Mouse (Mus musculus) E14TG2a.4 (cell line): ENCODE data around the gene Prkg1.

Source experiments
- H3K27me3 ChIP-seq: 2 replicates; pipeline ENCODE4 v1.6.1; 2014; ENCODE audit warnings: low read length, control low read depth; ENCODE audit not compliant: insufficient read depth
- H3K36me3 ChIP-seq: 2 replicates; pipeline ENCODE4 v1.6.1; 2014; ENCODE audit warnings: low read length, control low read depth; ENCODE audit not compliant: insufficient read depth
- H3K4me1 ChIP-seq: replicated peaks from 2 replicates; pipeline ENCODE4 v1.6.1; 2014; ENCODE audit warnings: low read depth, low read length, control low read depth
- H3K4me3 ChIP-seq: replicated peaks from 2 replicates; pipeline ENCODE4 v1.5.1; 2014; ENCODE audit warnings: mild to moderate bottlenecking, low read length
- H3K9me3 ChIP-seq: 2 replicates; pipeline ENCODE4 v1.6.1; 2014; ENCODE audit warnings: low read length, control low read depth
- CTCF ChIP-seq: conservative IDR thresholded peaks from 2 replicates; pipeline ENCODE4 v1.5.1; 2014; ENCODE audit warnings: low read length
- NANOG ChIP-seq: IDR thresholded peaks from 2 replicates; pipeline ENCODE4 v1.6.1; 2014; ENCODE audit warnings: borderline replicate concordance, low read length, mixed read lengths
- POU5F1 ChIP-seq: IDR thresholded peaks from 2 replicates; pipeline ENCODE4 v1.6.1; 2014; ENCODE audit warnings: low read length, borderline replicate concordance

Gene Prkg1

GRCm38 (mm10) chr19:31489606-31490005, 275.2 kb downstream of the Prkg1 start:
- Histone ChIP-seq H3K36me3 (no peaks in the 10 kb centered on the region), H3K9me3 (no peaks in the 10 kb centered on the region), H3K4me1 (no peaks in the 10 kb centered on the region), H3K4me3 (no peak overlapping the region), H3K27me3 (no peaks in the 10 kb centered on the region)
- TF ChIP-seq CTCF (no peak), POU5F1 (no peak), NANOG (no peak)

DNA sequence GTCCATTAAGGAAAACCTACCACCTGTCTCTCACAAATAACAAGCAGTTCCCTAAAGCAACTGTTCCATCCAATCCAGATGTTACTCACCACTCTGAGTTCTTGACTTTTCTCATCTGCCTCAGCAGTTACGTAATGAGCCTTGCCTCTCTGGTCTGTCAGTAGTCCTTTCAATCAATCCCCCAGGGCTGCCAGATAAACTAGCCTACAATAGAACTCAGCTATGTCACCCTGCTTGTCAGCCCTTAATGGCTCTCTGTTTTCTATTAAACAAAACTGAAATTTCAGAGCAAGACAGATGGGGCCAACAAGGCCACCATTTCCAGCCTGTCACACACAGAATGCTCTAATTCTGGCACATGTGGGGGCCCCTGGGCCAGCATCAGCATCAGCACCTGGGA, 293.1 kb downstream of the Prkg1 start:
- no peaks in the 10 kb centered on the region for H3K36me3 ChIP-seq
- no peaks in the 10 kb centered on the region for H3K9me3 ChIP-seq
- TF ChIP-seq NANOG (no peak), CTCF (no peak), POU5F1 (no peak)
- no peaks in the 10 kb centered on the region for H3K27me3 ChIP-seq
- H3K4me1 ChIP-seq: no peaks in the 10 kb centered on the region
- H3K4me3 ChIP-seq: no peak overlapping the region

DNA sequence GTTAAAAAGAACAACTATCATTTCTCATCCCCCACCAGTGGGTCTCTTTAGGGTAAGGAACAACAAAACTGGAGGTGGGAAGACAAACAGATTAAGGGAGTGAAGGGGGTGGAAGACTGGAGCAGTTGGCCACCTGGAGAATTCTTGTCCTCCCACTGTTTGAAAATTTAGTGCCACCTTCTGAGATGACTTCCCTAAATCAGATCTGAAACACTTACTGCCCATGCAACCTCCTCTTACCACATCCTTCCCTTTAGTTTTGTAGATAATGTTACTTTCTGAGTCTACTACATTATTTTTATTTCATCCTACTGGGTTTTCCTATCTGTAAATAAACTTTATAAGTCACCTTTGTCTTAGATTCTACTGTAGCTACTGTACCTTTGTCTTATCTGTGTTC, 304.6 kb downstream of the Prkg1 start:
- H3K27me3 ChIP-seq: no peaks in the 10 kb centered on the region
- no peaks in the 10 kb centered on the region for H3K4me1 ChIP-seq
- H3K9me3 ChIP-seq: no peaks in the 10 kb centered on the region
- no peak overlapping the region for H3K4me3 ChIP-seq
- TF ChIP-seq CTCF (no peak), NANOG (no peak), POU5F1 (no peak)
- no peaks in the 10 kb centered on the region for H3K36me3 ChIP-seq

- TF ChIP-seq NANOG: no peak
- TF ChIP-seq CTCF: no peak
- TF ChIP-seq POU5F1: no peak
- Histone ChIP-seq H3K4me3 (no peak overlapping the region), H3K27me3 (no peaks in the 10 kb centered on the region), H3K36me3 (no peaks in the 10 kb centered on the region), H3K9me3 (no peaks in the 10 kb centered on the region), H3K4me1 (no peaks in the 10 kb centered on the region)
These were observed 320.7 kb downstream of the Prkg1 start for GRCm38 (mm10) chr19:31444101-31444500.

GRCm38 (mm10) chr19:31442311-31442710, 322.5 kb downstream of the Prkg1 start:
- H3K27me3 ChIP-seq: no peaks in the 10 kb centered on the region

GRCm38 (mm10) chr19:31433446-31433845, 331.4 kb downstream of the Prkg1 start:
- H3K4me3 ChIP-seq: no peak overlapping the region
- TF ChIP-seq NANOG (no peak), CTCF (no peak), POU5F1 (no peak)
- H3K36me3 ChIP-seq: no peaks in the 10 kb centered on the region
- H3K4me1 ChIP-seq: no peaks in the 10 kb centered on the region
- no peaks in the 10 kb centered on the region for H3K9me3 ChIP-seq
- no peaks in the 10 kb centered on the region for H3K27me3 ChIP-seq

More at GRCm38 (mm10) chr19:31442311-31442710, 322.5 kb downstream of the Prkg1 start:
- Histone ChIP-seq H3K9me3 (no peaks in the 10 kb centered on the region), H3K4me1 (no peaks in the 10 kb centered on the region), H3K4me3 (no peak overlapping the region), H3K36me3 (no peaks in the 10 kb centered on the region)
- no peak for TF ChIP-seq POU5F1
- TF ChIP-seq NANOG: no peak
- TF ChIP-seq CTCF: no peak

GRCm38 (mm10) chr19:31431411-31431810, 333.4 kb downstream of the Prkg1 start:
- TF ChIP-seq CTCF (no peak), POU5F1 (no peak), NANOG (no peak)
- Histone ChIP-seq H3K9me3 (no peaks in the 10 kb centered on the region), H3K4me1 (no peaks in the 10 kb centered on the region), H3K27me3 (peaks cover 7% of the 10 kb centered on the region; the same call in 1 of the 2 replicates), H3K4me3 (no peak overlapping the region), H3K36me3 (no peaks in the 10 kb centered on the region)

DNA sequence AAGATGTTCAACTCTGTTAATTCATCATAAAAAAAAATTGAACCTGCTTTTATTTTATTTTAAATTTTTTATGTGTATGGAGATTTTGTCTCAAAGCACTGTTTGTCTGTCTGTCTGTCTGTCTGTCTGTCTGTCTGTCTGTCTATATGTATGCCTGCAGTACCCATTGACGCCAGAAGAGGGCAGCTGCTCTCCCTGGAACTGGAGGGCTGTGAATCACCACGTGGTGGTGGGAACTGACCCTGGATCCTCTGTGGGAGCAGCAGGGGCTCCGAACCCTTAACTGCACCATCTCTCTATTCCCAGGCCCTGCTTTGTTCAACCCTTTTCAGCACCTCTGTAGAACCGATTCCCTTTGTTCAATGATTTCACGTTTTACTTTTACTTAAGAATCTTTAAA, 338.7 kb downstream of the Prkg1 start:
- Histone ChIP-seq H3K27me3 (peaks cover 7% of the 10 kb centered on the region; the same call in 1 of the 2 replicates), H3K4me1 (no peaks in the 10 kb centered on the region), H3K9me3 (no peaks in the 10 kb centered on the region), H3K4me3 (no peak overlapping the region), H3K36me3 (no peaks in the 10 kb centered on the region)
- TF ChIP-seq CTCF: peak; percentile 69
- TF ChIP-seq NANOG: no peak

GRCm38 (mm10) chr19:31425199-31425598, 339.6 kb downstream of the Prkg1 start:
- H3K4me1 ChIP-seq: no peaks in the 10 kb centered on the region
- no peak overlapping the region for H3K4me3 ChIP-seq
- H3K36me3 ChIP-seq: no peaks in the 10 kb centered on the region
- H3K27me3 ChIP-seq: peaks cover 7% of the 10 kb centered on the region; the same call in 1 of the 2 replicates
- H3K9me3 ChIP-seq: no peaks in the 10 kb centered on the region
- TF ChIP-seq NANOG (no peak), POU5F1 (no peak), CTCF (no peak)
